Mouse (Mus musculus) lung, postnatal 36 days (tissue): Measurements from ENCODE around the gene Magt1.
A peak's percentile ranks its signal among the peaks of the same experiment; 100 is the strongest.
"Not testable (repeated sequence)": the region's sequence is repeated elsewhere in the genome, so short reads cannot be mapped to it uniquely, and the experiment has no call there.

Source experiments
- DNase-seq: peaks from one replicate; pipeline ENCODE4 v3.0.0; 2022; ENCODE audit warnings: mixed read lengths

Magt1 gene

DNA sequence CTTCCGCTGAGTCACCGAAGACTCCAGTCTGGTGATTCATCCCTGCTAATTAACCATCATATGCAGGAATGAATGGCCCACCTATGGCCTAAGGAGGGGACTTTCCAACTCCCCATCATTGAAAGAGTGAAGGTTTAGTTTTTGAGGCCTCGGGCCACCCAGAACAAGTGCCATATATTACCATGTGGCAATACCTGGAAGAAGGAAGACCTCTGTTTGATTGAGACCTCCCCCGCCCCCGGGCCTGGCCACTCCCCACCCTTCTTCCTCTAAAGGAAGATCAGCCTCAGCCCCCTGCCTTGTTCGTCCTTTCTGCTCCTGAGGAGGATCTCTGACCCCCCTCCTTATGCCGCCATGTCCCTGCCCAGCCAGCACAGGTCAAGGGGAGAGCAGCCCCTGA is 72.5 kb downstream of the Magt1 start:
- no peak for DNase-seq

DNA sequence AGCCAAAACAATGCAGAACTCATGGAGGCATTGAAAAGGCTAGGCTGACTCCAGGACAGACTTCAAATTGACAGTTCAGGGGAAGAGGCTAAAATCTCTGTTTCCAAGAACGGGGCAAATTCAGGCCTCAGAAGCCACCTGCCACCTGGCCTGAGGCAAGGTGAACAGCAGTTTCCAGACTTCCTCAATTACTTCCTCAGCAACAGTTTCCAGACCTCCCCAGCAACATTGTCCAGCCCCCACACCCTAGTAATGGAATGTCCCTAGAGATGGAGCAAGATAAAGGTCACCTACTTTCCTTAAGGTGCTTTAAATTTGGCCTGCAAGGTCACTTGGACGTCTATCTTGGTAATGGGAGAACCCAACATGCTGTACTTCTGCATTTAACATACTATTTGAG is 74.0 kb downstream of the Magt1 start:
- no peak for DNase-seq

DNA sequence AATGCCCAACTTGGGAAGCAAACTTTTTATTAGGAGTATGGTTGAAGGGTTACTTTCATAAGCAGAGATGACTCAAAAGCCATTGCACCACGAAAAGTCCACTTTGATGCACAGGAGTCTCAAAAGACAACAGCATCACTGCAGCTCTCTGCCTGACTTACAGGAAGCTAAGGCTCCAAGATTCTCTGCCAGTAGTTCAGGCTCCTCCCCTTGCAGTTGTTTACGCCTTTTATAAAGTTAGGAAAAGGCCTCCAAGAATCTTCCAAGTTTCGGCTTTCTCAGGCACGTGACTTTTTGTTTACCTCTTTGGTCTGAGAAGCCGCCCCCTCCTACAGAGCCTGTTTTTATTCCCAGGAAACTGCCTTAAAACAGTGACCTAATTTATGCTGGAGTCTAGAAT is 77.4 kb downstream of the Magt1 start:
- peak; percentile 57 for DNase-seq

DNA sequence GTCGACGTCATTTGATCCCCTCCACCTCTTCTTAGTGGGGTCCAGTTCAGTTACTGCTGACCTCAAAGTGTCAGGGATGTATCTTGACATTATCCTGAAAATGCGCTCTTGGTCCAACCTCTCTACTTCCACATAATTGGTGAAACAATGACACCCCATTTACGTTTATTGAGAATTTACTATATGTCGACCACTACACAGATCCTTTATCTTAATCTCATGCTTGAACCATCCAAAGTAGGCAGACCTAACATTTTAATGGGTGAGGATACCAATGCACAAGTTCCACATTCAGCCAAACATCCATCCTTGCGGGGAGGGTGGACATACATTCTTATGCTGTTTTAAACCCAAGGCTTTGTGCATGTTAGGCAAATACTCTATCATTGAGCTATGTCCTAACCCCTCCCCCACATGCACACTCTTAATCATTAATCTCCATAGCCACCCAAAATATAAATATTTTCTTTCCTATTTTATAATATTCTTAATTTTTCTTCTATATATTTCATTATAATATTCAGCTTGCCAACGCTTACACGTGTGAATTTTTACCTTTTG is 82.1 kb downstream of the Magt1 start:
- DNase-seq = no peak

DNA sequence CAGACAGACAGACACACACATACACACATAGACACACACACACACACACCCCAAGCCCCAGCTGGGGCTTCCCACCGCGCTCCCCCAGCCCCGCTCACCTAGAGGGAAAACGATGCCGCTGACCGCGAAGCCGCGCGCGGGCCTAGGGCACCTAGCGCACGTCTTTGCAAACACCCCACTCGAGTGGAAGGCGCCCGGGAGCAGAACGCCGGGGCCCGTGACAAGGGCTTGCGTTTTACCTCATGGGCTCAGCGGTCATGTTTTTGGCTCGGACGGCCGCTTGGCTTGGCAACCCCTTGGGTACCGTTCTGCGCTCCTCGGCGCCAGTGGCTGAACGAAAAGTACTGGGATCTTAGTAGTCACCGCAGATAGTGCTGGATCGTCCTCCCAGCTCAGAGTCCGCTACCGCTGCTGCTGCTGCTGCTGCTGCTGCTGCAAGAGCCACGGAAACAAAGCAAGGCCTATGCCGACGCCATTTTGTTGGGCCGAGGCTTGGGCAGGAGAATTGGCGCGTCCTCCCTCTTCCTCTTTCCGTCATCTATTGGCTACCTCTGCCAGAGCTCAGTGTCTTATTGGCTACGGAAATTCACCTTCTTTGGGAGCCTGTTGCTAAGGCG is 82.7 kb downstream of the Magt1 start, which contains the start of gene Atrx:
TSS of gene Atrx (minus strand) at position 543 of the 617 bp plus-strand sequence.
- DNase-seq = peak; percentile 87

DNA sequence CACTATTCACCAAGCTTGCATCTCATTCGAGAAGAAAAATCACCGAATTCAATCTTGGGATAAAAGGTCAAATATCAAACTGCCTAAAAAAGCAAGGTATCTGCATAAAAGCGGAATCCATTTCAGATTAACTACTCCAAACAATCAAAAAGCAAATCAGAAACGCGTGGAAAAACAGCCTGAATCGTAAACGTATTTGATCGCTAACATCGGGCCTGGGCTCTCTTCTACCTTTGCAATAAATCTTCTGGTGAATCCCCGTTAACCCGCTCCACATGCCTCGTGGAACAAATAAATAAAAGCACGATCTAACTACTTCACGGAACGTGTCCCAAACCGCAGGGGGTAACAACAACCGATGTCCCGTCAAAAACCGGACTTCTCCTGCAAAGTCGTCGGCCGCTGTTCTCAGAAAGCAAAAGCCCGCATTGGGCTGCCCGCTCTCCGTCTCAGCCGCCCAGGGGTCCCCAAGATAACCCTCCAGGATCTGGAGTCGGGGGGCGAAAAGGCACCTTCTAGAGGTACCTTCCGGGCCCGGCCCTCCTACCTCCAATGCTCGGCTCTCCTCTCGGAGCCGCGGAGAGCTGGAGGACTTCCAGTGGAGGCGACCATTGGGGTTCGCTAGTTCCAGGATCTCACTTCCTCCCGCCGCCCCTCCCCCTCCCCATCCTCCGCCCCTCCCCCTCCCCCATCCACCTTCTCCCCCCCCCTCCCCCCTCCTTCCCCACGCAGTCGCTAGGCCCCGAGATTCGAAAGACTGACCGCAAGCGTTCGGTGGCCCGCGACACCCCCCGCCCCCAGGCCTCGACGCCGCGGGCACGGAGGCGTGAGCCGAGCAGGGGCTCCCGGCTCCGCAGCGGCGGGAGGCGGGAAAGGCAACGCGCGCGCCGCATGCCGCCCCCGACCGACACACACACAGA is 83.5 kb downstream of the Magt1 start:
- peak; percentile 51 for DNase-seq

DNA sequence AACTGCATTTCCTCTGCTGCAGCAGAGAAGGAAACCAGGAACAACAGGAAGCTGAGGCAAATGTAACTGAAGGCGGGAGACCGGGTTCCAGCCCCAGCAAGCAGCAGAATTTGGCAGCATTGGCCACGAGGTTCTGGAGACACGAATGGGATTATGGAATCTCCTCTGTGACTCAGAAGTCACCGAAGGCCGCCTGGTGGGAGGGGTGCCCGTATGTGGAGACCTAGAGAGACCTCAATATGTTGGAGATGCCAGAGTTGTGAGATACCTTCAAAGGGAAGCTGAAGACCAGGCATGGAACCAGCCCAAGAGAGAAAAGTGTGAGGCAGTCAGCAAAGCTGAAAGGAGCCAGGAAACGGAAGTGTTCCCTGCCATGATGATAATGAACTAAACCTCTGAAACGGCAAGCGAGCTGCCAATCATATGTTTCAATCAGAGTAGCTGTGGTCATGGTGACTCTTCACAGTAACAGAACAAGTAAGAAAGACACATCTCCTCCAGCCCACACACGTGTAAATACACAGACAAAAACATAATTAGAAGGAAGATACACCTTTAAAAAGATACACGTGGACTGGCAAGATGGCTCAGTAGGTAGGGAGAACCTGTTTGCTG is 85.5 kb downstream of the Magt1 start:
- DNase-seq = peak; percentile 10

DNA sequence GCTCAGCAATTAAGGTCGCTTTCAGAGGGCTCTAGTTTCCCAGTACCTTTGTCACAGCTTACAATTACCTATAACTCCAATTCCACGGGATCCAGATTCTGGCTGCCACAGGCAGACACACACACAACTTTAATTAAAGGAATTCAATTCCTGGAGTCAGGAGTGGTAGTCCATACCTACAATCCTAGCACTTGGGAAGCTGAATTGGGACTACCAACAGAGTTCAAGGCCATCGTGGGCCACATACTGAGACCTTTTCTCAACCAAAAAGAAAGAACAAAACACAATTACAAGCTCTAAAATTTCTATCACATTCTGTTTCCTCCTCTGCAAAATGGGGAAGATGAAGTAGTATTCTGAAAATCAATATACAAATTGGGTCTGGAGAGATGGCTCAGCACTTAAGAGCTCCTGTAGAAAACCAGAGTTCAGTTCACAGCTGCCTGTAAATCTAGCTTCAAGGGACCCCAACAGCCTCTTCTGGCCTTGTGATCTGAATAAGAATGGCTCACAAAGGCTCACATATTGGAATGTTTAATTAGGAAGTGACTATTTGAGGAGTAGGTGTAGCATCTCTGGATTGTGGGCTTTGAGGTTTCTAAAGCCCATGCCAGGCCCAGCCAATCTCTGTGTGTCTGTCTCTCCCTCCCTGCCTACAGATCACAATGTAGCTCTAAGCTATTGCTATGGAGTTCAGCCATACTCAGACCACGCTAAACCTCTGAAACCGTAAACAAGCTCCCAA is 87.2 kb downstream of the Magt1 start:
- no peak for DNase-seq

DNA sequence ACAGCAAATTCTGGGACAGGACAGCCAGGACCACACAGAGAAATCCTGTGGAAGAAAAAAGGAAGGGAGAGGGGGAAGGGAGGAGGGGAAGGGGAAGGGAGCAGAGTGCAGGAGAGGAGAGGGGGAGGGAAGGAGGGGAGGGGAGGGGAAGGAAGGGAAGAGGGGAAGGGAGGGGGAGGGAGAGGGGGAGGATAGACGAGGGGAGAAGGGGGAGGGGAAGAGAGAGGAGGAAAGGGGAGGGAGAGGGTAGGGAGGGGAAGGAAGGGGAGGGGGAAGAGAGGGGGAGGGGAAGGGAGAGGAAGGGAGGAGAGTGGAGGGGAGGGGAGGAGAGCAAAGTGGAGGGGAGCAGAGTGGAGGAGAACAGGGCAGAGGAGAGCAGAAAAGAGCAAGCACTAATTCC is 87.8 kb downstream of the Magt1 start:
- no peak for DNase-seq

DNA sequence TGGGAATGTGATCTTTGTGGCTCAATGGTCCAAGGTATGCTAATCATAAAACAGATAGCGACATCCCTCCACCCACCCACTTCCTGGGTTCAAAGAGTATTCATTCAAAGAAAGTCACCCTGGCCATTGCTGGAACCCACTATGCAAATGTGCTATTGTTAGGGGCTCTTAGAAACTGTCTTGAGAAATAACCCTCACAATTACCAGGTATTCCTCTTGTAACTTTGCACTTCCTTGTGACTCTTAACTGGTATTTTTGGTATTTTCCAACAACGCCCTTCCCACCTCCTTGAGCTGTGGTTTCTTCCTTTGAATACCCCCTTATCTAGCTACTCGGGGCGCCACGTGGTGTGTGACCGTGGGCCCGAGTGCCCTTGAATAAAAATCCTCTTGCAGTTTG is 88.7 kb downstream of the Magt1 start:
- DNase-seq = not testable (repeated sequence)

DNA sequence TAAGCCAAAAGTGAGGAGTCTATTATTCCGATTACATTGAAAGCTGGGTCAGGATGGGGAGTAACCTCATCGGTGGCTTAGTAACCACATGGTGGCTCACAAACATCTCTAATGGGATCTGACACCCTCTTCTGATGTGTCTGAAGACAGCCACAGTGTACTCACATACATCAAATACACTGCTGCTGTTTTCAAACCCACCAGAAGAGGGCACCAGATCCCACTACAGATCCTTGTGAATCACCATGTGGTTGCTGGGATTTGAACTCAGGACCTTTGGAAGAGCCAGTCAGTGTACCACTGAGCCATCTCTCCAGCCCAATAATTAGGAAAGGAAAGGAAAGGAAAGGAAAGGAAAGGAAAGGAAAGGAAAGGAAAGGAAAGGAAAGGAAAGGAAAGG is 90.3 kb downstream of the Magt1 start:
- peak; percentile 77 for DNase-seq
